Mouse (Mus musculus) adrenal gland, postnatal 14 days (tissue): ENCODE data around the gene Chrna1. TPM values are rescaled to one million over a fixed set of nuclear protein-coding genes. Genes with fewer than 3 reads are reported as not detected.

Experiments used
- DNase-seq: peaks from one replicate; pipeline ENCODE4 v3.0.0; 2021; ENCODE audit warnings: mixed read lengths
- total RNA-seq: library from RNA; stranded (reverse); gene quantifications from 2 replicates; pipeline ENCODE4 v1.2.3, GENCODE M21; 2021

The Chrna1 gene
- total RNA-seq, 1 experiment from 2014 or later, result not detected

DNA sequence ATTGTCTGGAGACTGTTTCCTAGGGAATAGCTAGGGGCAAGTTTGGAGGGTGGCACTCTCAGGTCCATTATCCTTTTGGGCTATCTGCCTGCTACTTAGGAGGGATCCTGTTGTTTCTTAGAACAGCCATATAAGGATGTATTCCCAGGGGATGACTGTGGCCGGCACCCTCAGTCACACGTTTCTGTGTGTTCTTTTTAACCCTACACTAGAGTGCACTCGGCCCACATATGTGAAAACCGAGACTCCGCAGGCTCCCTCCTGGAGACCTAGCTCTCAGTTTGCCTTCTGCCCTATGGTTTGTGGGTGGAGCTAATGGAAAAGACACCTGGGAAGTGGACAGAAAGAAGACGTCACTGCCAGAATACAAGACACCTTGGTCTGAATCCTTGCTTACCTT lies 11.1 kb upstream of the Chrna1 start:
- no peak for DNase-seq

DNA sequence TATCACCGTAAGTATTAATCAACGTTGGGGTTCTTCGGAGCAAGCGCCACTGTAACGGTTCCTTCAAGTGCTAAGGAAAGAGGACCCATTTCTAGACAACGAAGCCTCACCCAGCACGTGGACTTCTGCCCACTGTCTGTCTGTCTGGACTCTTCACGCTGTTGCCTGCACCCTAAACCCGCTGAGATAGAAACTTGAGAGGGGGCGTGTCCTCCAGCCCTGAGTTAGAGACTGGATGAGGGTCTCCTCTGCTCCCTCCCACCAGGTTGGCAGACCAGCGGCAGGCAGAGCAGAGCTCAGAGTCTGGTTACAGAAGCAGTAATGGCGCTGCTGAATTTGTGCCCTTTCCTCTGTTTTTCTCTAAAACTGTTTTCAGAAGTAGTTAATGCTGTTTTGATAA lies 10.0 kb upstream of the Chrna1 start:
- DNase-seq, result no peak

DNA sequence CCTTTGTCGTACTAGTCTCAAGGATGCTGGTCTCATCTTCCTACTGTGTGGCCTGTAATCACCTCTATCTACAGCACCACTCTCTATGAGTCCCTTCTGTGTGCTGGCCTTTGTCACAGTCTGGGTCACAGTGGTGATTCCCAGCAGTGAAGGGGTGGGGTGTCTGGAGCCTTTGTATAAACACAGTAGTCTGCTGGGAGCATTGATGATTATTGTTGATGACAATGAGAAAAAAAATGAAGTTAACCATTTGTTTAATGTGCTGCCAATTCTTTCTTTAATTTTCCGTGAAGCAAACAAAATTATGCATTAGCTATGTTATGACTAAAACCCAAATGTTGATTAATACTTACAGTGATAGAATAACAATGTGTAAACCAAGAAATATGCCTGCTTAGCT lies 8.8 kb upstream of the Chrna1 start:
- DNase-seq, result no peak

DNA sequence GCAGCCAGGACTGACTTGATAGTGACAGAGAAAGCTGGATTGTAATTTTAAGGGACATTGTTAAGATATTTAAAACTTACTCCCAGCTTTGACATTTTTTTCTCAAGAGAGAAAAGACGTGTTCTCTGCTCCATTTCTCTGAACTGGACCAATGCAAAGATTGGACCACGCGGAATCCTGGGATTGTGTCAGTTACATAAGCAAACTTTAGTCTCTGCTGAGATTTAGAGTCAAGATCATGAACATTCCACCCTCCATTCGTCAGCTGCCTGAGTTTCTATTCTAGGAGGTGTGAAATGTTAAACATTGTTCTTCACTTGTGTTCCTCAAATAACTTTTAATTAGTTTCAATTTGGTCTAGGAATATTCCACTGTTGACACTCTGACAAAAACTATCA lies 7.0 kb upstream of the Chrna1 start:
- DNase-seq, result no peak

DNA sequence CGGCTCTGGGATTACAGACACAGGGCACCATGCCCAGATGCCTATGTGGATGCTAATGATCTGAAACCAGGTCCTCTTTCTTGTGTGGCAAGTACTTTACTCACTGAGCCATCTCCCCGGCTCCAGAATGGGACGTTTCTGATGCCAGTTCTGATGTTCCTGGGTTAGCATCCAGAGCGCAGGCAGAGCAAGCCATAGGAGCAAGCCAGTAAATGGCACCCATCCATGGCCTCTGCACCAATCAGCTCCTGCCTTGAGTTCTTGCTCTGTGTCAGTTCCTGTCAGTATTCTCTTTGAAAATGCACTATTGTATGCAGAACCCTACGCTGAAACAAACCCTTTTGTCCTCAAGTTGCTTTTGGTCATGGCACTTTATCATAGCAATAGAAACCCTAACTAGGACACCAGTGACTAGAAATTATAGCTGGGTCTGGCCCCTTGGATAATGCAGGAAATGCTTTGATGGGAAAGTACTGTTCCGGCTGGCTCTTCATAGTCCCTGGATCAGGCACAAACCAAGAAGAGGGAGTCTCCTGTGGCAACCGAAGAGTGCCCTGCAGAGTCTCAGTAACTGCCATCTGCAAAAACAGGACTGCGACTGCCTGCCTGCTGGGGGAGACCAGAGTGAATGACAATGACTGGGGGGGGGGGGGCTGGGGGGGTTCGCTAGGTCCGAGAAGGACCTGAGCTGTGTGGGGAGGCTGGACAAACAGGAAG lies 6.4 kb upstream of the Chrna1 start:
- DNase-seq, result no peak

DNA sequence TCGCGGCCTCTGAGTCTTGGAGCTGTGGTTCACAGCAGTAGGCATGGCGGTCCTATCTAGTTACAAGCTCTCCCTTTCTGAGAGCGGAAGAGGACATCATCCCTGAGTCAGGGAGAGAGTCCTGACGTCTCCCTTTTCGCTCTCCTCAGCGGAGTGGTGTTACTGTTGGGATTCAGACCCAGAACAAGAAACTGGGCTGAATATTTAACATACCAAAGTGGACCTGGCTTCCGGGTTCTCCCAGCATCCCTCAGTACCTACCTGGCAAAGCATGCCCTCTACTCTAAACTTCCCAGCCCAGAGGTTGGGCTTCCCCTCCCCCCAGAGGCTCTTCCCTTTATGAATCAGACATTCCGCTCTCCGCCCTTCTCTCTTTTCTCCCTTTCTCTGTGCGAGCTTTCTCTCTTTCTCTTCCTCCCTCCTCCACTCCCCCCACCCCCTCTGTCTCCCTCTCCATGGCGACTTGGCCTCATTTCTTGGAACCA lies 5.3 kb upstream of the Chrna1 start:
- DNase-seq, result peak; percentile 55

DNA sequence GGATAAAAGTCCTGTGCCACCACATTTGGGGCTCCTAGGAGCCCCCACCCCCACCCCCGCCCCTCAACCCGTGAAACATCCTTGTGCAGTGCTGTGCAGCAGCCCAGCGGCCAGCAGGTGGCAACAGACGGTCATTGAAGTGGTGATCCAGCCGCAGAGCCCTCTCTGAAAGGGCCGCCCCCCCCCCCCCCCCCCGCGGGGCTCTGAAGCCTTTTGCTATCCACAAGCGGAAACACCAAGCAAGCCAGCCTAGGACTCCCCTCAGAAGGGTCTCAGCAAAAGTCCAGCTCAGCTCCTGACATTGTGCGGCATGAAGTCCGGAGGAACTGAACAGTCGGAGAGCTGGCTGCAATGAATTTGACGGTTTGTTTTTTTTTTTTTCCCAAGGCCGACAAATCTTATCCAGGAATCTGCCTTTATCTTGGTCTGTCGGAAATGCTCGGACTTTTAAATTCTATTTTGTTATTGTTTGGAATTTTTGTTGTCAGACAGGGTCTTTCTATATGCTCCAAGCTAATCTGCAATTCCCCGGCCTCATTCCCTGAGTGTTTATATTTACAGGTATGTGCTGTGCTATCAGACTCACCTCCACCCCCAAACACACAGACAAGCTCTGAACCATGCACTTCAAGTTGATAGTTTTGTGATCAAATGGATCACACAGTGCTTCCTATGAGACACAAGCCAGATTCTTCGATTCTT lies 4.7 kb upstream of the Chrna1 start:
- DNase-seq, result peak; percentile 91

DNA sequence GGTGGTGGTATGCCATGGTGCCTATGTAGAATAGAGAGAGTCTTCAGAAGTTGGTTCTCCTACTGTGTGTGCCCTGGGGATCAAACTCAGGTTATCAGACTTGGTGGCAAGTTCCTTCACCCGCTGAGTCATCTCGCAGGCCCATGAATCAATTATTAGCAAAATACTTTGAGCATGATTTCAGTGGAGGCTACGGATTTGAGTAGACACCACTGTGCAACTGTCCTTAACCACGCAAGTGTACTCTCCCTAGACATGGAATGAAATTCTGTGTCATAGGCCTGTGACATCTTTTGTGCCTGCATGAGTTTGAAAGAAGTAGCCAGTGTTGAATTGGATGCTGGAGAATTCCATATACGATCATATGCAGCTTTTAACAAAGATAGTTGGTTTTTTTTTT lies 582 bp upstream of the Chrna1 start:
- DNase-seq, result no peak

DNA sequence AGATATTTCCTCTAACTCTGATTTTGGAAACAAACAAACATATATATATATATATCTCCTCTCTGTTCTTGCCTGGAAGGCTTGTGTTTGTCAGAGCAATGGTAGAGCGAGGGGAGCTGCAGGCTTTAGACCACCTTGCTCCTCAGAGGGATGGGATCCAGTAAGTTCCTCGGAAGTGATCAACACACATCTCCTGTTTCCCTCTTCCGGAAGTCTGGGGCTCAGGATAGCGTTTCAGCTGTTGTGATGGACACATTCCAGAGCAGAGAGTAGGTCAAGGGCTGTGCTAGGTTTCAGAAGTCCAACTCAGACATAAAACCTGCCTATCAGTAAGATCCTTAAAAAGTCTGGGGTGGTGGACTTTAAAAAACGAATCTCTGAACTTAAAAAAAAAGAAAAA lies 970 bp downstream of the Chrna1 start:
- peak; percentile 16 for DNase-seq

DNA sequence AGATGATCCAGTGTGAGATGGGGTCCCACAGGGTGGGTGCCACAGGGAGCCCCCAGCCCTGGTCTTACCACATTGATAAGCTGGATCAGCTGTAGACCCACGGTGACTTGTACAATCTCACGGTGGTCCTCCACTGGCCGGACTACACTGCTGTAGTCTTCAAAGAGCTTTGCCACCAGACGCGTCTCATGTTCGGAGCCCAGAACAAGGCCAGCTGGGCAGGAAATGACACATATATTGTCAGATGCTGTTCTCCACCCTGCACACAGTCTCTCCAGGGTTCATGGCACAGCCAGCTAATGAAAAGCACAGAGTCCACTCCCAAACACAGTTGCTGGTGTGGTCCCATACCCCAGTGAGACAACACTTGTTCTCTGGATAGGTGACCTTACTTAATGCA lies 5.7 kb downstream of the Chrna1 start:
- no peak for DNase-seq

DNA sequence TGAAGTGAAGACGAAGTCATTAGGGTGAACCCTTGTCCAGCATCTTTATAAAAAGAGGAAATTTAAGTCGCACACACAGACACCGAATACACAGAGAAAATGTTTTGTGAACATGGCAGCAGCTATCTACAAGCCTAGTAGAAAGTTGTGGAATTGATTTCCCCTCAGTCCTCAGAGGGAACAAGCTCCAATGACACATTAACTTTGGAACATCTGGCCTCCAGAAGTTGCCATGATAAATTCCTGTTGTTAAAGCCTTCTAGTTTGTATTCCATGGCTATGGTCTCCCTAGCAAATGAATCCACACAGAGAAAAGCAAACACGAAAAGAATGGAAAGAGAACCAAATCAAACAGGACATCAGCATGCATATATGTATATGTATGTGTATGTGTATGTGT lies 6.6 kb downstream of the Chrna1 start:
- DNase-seq, result no peak

DNA sequence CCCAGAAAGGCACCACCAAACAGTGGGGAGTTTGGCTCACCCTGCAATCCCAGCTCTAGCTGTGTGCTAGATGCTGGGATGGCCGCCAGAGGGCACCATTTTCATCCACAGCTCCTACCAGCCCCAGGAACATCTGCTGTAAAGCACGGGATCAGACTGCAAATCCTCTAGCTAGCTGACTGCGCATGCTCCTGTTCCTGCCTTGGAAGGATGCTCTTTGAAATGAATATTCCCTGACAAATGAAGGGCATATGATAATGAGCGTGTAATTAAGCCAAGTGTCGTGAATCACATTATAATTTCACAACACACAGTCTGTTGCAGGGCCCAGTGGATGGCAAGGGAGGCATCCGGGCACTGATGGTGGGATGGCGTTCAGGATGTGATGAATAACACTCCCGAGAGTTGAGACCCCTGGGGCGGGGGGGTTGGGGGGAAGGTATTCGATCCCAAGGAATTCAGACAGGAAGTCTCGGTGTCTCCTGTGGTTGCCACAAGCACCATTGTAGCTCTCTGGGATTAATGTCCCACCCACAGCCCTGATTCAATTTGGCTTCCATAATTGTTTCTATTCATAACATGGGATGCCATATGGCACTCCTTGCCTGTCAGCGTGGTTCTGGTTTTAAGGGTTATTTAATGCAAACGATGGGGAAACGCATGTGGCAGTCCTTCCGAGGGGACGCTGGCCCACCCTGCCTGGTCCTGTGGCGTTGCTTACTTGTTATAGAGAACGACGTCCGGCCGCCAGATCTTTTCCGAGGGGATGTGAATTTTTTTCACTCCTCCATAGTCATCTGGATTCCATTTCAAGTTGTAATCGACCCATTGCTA lies 7.4 kb downstream of the Chrna1 start:
- peak; percentile 85 for DNase-seq

DNA sequence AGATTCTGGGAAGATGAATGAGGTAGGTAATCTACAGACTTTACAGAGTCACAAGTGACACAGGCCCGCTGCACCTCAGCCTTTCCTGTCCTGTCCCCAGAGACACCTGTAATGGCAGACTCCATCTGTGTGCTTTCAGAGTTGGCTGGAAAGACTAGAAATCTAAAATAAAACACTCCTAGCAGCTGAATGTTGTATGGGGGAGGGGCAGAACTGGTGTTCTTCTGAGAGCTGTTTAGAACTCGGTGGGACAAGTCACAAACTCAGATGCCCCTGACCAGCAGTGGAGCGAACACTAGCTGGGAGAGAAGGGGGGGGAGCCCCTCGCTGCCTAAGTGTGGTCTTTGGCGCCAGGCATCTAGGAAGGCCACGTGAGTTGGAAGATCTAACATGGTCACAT lies 8.2 kb downstream of the Chrna1 start:
- no peak for DNase-seq

DNA sequence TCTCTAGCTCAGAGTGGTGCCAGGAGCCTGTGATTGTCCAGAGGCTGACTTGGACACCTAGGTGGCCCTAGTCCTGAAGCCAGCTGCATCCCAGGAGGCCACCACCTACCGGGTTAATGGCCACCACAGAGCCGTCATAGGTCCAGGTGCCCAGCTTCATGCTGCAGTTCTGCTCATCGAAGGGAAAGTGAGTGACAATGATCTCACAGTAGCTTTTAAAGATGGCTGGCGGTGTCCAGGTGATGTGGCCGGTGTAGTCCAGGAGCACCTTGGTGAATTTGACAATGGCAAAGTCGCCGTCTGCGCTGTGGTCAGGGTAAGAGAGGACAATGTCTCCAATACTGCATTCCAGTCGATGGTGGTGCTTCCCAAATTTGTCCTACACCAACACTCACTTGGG lies 8.8 kb downstream of the Chrna1 start:
- DNase-seq, result no peak

DNA sequence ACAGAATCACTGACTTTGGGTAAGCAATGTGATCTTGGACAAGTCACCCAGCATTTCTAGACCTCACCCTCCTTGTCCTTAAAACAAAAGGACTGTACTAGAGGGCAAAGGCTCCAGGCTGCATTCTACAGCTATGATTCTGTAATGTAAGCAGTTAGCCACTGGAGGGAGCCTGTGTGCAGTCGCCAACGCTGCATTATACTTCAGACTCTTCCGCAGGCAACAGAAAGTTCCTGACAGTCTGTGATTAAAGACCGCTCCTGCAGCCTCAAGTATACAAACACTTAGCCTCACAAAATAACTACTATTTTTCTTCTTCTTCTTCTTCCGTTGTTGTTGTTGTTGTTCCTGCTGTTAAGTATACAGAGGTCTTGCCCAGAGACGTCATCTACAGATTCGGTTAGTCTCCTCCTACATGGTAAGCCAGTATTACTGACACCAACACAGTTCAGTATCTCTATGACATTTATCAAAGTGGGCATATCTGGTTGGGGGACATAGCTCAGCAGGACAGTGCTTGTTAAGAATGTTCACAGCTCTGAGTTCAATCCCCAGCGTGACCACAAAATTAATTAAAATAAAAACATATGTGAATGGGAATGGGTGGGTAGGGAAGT lies 13.0 kb downstream of the Chrna1 start:
- DNase-seq, result peak; percentile 69

DNA sequence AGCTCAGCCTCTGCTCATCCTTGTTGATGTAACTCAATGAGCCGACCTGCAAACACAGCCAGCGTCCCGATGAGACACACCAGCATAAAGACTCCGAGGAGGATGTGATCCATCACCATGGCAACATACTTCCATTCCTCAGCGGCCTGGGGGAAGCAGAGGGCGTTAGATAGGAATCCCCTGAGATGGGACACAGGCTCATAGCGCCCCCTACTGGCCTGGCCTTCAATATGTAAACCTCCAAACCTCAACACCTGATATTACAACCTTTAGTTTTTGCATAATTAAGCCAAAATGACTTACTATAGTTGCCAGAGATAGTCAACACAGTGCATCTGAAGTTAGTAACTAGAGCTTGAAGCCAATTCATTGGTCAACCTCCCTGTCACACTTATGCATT lies 14.0 kb downstream of the Chrna1 start:
- peak; percentile 54 for DNase-seq

DNA sequence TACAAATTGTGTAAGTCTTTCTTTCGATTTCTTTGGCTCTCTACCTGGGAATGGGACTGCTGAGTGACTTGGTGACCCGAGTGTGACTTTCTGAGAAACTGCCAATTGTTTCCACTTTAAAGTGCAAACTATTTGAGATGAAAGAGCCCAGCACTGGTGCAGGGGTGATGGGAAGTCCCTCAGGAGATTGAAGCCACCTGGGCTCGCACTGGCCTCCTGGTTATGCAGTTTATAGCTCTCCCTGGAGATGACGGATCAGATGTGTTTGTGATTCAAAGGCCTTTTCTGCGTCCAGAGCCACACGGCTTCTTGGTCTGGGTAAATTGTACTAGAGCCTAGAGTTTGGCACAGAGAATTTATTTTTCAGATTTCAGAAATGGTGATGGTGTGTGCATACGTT lies 16.4 kb downstream of the Chrna1 start:
- DNase-seq, result no peak

DNA sequence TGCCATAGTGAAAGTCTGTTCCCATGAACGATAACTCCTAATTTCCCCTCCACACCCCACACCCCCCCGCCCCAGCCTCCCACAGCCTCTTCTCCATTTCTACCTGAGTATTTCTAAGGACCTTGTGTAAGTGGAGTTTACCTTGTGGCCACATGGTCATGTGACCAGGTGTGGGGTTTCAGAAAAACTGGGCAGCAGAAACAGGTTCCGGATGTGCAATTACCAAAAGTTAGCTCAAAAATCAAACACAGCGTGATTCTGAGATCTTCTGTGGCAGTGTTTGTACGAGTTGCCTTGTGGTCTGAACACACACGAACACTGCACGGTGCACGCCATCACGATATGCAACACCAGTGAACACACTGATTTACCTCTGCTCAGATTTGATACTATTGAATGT lies 17.5 kb downstream of the Chrna1 start:
- DNase-seq, result no peak

DNA sequence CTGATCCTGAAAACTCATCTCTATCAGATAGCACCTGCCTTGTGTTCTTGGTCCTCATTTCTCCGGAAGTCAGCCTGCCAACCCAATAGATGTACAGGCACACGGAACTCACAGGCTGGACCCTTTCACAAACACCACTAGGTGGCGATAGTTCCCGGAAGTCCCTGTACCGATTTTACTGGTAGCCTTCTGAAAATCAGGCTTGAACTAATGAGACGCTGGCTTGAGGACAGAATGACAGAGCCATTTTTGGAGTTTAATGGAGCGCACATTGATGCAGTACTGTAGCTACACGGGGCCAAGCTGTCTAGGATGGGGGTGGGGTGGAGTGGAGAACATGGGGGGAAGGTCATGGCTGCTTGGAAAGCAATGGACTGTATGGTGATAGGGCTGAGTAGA lies 18.5 kb downstream of the Chrna1 start:
- peak; percentile 51 for DNase-seq

DNA sequence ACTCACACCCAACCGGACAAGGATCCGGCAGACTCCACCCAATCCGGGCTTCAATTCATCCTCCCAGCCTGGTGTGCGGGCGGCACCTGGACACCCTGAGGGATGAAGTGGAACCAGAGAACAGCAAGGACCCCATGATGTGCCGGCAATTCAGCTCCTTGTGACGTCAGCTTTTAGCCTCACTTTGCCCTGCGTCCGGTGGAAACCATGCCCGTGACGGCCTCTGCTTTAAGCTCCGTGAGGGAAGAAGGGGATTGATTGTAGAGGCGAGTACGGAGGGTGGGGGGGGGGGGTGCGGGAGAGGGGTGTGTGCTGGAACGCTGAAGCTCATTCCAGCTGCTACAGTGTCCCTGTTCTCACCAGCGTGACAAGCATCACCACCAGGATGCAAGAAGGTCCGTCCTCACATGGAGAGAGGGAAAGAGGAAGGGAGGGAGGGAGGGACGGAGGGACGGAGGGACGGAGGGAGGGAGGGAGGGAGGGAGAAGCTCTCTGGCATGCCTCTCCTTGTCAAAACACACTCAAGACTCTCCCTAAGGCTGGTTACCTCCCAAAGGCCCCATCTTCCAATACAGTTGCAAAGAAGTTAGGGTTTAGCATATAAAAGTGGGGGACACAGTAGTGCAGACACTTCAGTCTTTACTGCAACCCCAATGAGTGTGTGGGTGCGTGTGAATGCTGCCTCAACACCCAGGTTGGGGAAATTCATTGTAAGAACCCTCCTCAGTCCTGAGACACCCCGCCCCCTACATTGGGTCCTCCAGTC lies 19.1 kb downstream of the Chrna1 start:
- no peak for DNase-seq

DNA sequence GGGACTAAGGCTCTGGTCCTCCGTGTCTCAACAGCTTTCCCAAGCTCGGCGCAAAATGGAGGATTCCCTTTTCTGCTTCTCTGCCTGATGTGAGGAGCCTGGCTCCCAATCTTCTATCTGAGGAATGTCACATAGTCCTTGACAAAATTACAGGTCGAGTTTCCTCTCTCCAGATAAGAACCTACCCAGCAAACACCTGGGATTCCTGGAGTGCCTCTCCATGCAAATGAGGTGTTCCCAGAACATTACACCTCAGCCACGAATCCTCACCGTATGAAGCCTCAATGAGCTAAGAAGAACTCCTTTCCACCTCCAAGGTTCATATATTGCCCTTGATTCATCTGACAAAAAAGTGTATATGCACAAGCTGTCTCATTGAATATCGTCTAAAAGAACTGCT lies 19.7 kb downstream of the Chrna1 start:
- no peak for DNase-seq

DNA sequence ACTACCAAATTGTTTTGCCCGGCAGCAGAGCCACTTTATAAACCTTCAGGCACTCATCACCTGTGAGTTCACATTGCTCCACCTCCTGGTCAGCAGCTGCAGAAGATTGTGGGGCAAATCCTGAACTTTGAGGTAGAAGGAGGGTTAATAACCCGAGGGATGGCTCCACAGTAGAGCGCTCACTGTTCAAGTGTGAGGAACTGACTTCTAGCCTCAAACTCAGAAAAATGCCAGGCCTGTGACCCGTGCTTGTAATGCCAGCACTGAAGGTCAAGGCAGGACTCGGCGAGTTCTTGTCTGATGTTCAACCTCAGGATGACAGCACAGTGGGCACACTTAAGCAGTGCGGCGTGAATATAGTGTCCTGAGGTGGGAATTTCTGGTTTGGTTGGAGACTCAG lies 22.2 kb downstream of the Chrna1 start:
- DNase-seq, result no peak
